Mouse (Mus musculus): ENCODE results near the gene Slit2.

Slit2 gene

DNA sequence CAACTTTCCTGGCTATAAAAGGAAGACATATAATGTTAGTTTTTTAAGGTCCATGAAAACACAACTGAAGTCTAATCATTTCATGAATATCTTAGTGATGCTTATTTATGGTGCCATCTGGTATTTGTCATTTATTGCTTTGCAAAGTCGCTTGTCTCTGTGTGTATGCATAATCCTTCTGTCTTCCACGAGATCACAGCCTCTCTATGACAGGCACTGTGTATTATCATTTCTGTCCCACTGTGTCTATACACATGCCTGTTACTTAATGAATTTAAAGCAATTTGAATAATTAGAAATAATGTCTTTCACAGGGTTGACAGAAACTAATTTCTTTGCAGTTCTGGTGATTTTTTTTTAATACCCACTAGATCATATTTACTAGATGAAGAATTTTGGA, 242.6 kb downstream of the Slit2 start:
- no peak for DNase-seq (ENCODE audit: low read depth, low spot score)

DNA sequence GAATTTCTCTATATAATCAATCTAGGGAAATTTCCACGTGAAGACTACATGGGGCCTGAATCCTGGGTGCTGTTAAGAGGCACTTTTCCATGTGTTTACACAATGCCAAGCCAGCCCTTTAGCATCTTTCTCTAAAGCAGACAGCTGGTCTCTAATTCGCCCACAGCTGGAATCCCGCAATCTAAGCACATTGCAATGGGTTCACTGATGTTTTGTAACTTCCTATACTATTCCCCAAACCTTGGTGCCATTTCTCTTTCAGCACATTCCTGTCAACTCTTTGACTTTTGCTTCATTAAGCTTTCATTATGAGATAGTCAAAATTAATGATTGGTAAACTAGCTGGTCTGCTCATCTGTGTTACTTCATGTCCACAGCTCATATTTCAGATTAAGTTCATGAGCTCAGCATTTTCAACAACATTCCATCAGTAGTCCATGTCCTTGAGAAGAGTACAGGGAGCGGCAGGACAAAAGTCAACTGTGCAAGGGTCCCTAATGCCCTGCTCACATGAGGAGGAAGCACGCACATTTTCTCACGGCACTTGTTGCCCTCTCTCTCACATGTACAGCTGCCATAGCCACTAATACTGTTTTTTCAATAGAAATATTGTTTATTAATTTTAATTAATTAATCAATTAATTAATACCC, 247.6 kb downstream of the Slit2 start:
- DNase-seq (ENCODE audit: low read depth, low spot score) = no peak

DNA sequence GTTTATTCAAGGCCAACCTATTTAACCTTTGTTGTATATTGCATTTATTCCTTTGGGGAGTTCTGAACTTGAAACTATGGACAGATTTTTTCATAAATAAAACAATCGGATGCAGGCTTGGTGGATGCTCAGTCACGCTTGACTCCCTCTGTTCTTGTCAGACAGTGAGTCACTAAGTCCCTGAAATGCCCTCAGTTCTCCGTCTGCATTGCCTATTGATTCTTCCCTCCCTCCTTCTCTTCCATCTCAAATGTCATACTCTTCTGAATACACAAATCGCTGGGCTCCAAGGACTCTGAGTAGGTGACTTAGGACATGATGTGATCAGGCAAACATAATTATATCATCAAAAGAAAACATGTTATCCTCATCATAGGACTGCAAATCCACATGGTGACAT, 251.8 kb downstream of the Slit2 start:
- DNase-seq (ENCODE audit: low read depth, low spot score) = no peak

GRCm38 (mm10) chr5:48235270-48235669, 252.3 kb downstream of the Slit2 start:
- DNase-seq (ENCODE audit: low read depth, low spot score) = no peak

DNA sequence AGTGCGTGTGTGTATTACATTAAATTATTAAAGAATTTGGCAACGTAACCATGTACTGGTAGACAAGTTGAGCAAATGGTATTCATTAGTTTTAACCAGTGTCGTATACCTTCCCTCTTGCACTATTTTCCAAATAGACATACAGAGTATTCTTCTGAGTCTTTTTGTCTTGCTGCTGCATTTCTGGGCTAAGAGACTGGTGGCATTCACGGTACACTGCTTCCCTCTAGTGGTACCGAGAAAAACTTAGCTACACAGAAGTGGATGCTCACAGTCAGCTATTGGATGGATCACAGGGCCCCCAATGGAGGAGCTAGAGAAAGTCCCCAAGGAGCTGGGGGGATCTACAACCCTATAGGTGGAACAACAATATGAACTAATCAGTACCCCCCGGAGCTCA, 257.8 kb downstream of the Slit2 start:
- peak; percentile 1 for DNase-seq (ENCODE audit: low read depth, low spot score)

DNA sequence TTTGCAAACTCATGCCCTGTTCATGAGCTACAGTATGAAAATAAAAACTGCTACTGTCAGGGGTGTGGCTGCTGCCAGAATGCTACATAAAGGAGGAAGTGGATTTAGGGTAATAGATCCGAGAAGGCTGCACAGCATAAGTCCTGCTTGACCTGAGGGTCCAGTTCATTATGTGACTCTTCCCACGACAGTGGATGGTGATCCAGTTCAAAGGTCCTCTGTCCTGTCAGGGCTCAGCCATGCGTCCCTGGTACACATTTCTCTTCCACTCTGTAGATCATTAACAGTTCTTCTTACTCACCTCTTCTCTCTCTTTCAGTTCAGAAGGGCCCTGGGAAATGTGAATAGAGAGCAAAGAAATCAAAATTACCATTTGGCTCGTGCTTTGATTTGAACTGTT, 265.4 kb downstream of the Slit2 start:
- DNase-seq (ENCODE audit: low read depth, low spot score) = no peak

DNA sequence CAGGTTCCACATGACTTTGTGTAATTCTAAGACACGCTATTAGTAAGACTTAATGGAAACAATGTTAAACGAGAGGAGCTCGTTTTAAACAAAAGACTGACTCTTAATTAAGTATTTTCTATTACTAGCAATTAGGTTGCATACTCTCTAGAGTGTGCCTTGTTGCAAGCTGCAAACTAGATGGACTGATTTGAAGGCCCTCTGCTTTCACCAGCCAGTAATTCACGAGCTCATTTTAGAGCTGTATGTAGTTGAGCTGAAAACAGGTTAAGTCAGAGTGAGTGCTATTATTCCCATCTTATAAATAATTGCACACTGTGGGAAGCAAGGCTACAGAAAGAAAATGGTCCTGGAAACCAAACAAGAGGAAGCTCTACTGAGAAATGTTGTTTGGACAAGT, 294.6 kb downstream of the Slit2 start:
- DNase-seq (ENCODE audit: low read depth, low spot score) = no peak

- no peak for DNase-seq (ENCODE audit: low read depth, low spot score)
Measured at GRCm38 (mm10) chr5:48301186-48301585, 318.2 kb downstream of the Slit2 start.

- no peak for DNase-seq (ENCODE audit: low read depth, low spot score)
Measured at GRCm38 (mm10) chr5:48315057-48315602, 332.2 kb downstream of the Slit2 start.

- DNase-seq (ENCODE audit: low read depth, low spot score) = no peak
Measured at GRCm38 (mm10) chr5:48320597-48320996, 337.7 kb downstream of the Slit2 start.

DNA sequence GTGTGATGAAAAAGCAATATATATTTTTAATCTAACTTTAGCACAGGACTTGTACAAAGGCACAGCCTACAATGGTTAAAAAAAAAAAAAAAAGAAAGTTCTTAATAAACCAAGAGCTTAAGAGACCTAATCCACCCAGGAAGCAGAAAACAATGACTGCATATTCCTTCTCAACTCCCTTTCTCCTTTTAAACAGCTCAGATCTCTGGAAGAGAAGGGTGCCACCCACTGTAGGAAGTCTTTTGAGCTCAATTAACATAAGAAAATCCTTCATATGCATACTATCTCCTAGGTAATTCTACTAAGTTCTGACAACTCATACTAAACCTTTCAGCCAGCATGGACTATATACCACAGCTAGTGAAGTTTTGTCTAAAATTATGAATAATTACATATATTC, 343.3 kb downstream of the Slit2 start:
- no peak for DNase-seq (ENCODE audit: low read depth, low spot score)

- DNase-seq (ENCODE audit: low read depth, low spot score) = no peak
Measured at GRCm38 (mm10) chr5:48327652-48328051, 344.7 kb downstream of the Slit2 start, which contains the start of gene 5730480H06Rik. Gene 5730480H06Rik (plus strand): TSS chr5:48327952.

DNA sequence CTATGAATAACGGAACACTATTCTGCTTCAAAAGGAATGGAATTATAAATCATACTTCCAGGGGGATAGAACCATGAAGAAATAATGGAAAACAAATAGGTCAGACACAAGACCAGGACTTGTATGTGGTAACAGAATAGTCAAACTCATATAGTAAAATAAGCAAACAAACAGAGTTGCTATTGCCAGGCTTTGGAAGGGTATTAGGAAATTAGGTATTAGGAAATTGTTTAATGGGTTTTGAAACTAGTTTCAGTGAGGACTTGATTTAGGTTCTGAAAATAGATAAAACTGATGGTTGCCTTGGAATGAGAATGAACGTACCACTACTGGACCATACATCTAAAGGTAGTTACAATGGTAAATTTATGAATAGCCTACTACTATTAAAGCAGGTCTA, 346.8 kb downstream of the Slit2 start:
- DNase-seq (ENCODE audit: low read depth, low spot score) = no peak

DNA sequence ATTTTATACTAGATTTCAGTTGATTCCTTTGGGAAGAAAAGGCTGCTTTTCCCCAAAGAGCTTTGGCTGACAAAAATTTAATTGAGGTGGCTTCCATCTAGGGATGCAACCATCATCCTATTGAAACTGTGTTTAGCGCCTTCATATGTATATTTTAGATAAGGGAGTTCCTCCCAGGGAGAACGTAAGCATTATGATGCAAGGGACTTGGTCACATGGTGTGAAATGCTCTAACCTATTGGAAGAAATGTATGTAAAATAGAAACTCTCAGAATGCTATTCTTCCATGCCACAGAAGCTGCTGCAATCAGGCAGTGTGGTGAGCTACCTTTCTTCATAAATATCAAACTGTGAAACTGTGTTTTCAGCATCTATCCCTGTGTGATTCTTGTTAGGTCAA, 347.9 kb downstream of the Slit2 start:
- DNase-seq (ENCODE audit: low read depth, low spot score) = no peak

DNA sequence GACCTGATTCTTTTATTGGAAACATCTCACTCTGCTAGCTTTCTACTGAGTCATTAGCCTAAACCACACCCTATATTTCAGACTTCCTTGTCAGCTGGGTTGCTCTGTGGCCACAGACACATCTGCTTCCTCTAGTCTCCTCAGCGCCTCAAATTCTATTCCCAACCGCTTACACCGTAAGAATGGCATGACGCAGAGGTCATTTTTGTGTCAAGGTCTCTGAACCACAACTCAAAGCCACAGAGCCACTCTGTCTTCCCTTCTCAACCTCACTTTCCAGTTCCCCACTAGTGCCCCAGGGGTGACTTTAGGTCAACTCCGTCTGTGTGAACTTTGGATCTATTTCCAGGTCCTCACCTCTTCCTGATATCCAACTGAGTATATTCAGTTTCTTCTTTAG, 348.5 kb downstream of the Slit2 start:
- DNase-seq (ENCODE audit: low read depth, low spot score) = no peak

DNA sequence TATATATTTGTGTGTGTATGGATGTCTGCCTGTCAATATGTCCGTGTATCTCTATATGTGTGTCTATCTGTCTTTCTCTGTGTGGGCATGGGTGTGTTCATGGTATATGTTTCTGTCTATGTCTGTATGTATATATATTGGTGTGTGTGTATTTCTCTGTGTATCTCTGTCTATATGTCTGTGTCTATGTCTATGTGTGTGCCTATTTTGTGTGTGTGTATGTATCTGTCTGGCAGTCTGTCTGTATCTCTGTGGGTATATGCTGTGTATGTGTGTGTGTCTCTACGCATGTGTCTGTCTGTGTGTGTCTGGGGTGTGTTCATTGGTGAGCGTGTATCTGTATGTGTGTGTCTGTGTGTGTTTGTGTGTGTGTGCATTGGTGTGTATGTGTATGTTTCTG, 350.5 kb downstream of the Slit2 start:
- DNase-seq (ENCODE audit: low read depth, low spot score) = no peak

DNA sequence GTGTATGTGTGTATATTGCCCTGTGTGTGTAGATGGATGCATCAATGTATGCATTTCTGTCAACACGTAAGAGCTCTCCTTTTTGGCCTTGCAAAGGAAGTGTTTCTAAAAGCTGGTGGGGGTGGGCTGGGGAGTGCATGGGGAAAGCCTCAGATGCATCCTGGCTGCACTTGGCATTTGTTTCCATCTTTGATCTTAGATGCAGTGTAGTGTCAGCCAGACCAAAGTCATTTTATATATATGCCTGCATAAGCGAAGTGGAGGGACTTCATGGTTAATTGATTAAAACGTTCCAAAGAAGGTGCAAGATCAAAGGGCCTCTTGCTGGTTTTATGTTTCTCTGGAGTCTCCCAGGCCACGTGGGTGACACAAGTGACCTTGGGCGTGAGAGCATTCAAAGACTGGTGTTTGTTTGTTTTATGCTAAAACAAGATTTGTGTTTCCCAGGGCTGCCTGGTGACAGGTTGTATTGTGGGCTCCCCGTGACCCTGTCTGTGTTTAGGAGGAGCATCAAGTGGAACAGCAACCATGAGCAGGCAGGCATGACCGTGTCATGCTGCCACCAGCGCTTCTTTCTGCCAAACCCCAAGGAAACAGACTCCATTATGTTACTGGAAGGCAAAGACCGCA, 351.1 kb downstream of the Slit2 start:
- no peak for DNase-seq (ENCODE audit: low read depth, low spot score)

- DNase-seq (ENCODE audit: low read depth, low spot score) = no peak
Measured at GRCm38 (mm10) chr5:48340808-48341433, 358.0 kb downstream of the Slit2 start.

DNA sequence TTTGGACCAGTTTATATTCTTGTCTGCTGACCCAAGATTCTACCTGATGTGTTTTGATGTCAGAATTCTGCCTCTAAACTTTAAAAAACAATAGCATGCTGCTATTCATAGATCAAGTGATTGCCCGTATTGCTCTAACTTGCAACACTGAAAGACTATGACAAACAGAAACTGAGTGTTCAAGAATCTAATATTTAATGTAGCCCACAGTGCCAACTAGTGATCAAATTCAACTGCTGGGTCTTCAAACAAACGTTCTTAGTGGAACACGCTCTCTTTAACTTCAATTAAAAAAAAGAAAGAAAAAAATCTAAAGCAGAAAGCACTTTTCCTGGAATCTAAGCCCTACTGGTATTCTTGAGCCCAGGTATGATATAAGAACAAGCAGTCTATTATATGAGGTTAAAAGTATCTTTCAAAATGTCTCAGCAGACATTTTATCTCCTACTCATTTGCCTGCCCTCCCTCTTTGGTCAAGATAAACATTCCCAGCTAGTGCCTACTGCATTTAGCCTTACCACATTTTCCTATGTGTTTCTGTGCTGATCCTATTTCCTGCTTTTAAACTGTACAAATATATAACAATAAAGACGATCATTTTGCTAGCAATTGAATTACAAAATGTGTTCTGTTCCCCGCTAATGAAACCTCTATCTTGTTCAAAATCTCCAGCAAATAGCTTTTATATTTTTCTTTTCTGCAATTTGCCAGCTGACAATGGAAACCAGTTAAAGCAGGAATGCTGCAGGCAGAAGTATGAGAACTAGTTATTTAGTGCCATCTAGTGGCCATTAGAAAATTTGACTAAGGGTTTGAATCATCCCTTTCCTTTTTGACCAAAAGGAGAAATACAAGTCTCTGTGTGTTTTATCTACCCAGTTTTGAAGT, 362.4 kb downstream of the Slit2 start:
- DNase-seq (ENCODE audit: low read depth, low spot score) = peak; percentile 16

- DNase-seq (ENCODE audit: low read depth, low spot score) = no peak
Measured at GRCm38 (mm10) chr5:48345983-48346648, 363.2 kb downstream of the Slit2 start.

DNA sequence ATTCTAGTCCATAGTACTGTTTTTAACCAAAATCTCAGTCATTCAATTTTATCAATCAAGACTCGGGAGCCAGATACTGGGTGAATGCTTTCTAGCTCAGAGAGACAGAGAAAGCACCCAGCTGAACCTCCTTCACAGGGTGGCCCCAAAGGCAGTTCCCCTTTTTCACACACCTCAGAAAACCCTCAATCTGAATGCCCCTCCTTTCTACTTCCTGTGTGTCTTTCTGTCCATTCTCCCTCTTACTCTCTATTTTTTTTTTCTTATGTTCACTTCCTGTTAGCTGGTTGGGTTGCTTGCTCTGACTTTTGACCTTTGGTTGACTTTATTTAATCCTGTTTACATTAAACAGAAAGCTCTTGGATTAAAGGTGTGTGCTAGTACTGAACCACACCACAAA, 366.4 kb downstream of the Slit2 start:
- DNase-seq (ENCODE audit: low read depth, low spot score) = peak; percentile 56
